Comparison of ENCODE assay signal across 8 mouse cellular contexts in genomic region chr9:66646226-66646625, GRCm38 (mm10). TPM values are rescaled to one million over a fixed set of nuclear protein-coding genes. Genes with fewer than 3 reads are reported as not detected.
DNase-seq lines count a peak whose midpoint lies in the region; ATAC-seq and TF ChIP-seq lines count a peak whose summit lies in the region.

No protein-coding gene starts in this region.

- no peaks in the 10 kb centered on the region for H3K27me3 ChIP-seq in Patski
- H3K27me3 ChIP-seq in hindbrain, embryonic 13.5 days = no peaks in the 10 kb centered on the region

- H3K27ac ChIP-seq in hindbrain, embryonic 13.5 days = no peak overlapping the region

- 16% methylated on average over 7 of the region's 7 CpGs for WGBS in hindbrain, embryonic 13.5 days

- no peaks in the 10 kb centered on the region for H3K36me3 ChIP-seq in hindbrain, embryonic 13.5 days

- TF ChIP-seq CTCF in Patski (IDR thresholded peaks at IDR 0.05) = peak; percentile 98

- POLR2A ChIA-PET in Patski (lab: Charles Lee) = interaction anchor here (0.7 to 0.8 kb wide), 2 partner anchors 130 to 176 kb away, joined by 3 read pairs; no protein-coding TSS in a partner anchor

- H3K4me3 ChIP-seq in hindbrain, embryonic 13.5 days = no peak overlapping the region

- H3K4me2 ChIP-seq in hindbrain, embryonic 13.5 days = no peak overlapping the region

- no peak overlapping the region for H3K9ac ChIP-seq in hindbrain, embryonic 13.5 days

- in situ Hi-C loops in Patski (cut with MboI; ENCODE audit: low pct_unique_long_range_greater_than_20kb) = loop anchor here (5.0 to 25.0 kb wide), 3 partner anchors 61 to 291 kb away; partner anchors contain the start of gene Rps27l

- peaks cover 7% of the 10 kb centered on the region; the same call in 1 of the 2 replicates for H3K4me1 ChIP-seq in hindbrain, embryonic 13.5 days (replicated peaks)

- ATAC-seq in Patski = peak; percentile 74
- peak; percentile 59; the same call in 1 of the 2 replicates for ATAC-seq in hindbrain, embryonic 13.5 days (ENCODE audit: low FRiP score)

- H3K9me3 ChIP-seq in hindbrain, embryonic 13.5 days = no peaks in the 10 kb centered on the region

- CTCF ChIA-PET in Patski (lab: Charles Lee) = interaction anchor here (0.6 to 4.2 kb wide), 14 partner anchors 53 to 293 kb away, joined by 3 to 24 read pairs (median 5); partner anchors contain the start of gene Aph1b

- peak; percentile 53 for DNase-seq in Patski (ENCODE audit: low read depth, low spot score)
- DNase-seq in cerebellum, postnatal 10 days = peak; percentile 97
- peak; percentile 64 to 84 for DNase-seq in frontal cortex, postnatal 14 days (ENCODE audit: low spot score in 2 of 2)
- peak; percentile 91 to 92 for DNase-seq in layer of hippocampus, postnatal 10 days (ENCODE audit: low spot score in 2 of 2)
- peak; percentile 94 for DNase-seq in lung, postnatal 14 days
- peak; percentile 57 for DNase-seq in retina, postnatal 7 days (ENCODE audit: low read depth, low spot score)
- peak; percentile 93 for DNase-seq in thymus, postnatal 4 days

RNA-seq across cellular contexts. Expression of gene Usp3, which starts 53.3 kb away (rescaled TPM):
- polyA plus RNA-seq in Patski (2021) = 57.5 TPM
- 89.8 and 94.3 TPM in 2 replicates for polyA plus RNA-seq in hindbrain, embryonic 13.5 days (2015; fragmentation: Nextera tagmentation; extraction: Ambion mirVana)
- 10 to 100 TPM; 46.9 to 47.4 TPM for total RNA-seq in layer of hippocampus, postnatal 10 days (2021)
